Mouse (Mus musculus) splenic B cell, adult 2 months (primary cell): ENCODE measurements around the gene Gm11541.
"Not testable (repeated sequence)": the region's sequence is repeated elsewhere in the genome, so short reads cannot be mapped to it uniquely, and the experiment has no call there.

Source experiments
- DNase-seq: peaks from one replicate; pipeline ENCODE4 v3.0.0-alpha.2; 2011; ENCODE audit warnings: low read depth, low spot score
- H3K27me3 ChIP-seq: 2 replicates; pipeline ENCODE4 v1.6.1; 2012; ENCODE audit warnings: mild to moderate bottlenecking, low read length, moderate library complexity, mixed read lengths; ENCODE audit not compliant: control insufficient read depth, poor library complexity, insufficient read depth, severe bottlenecking
- H3K36me3 ChIP-seq: 2 replicates; pipeline ENCODE4 v1.6.1; 2012; ENCODE audit warnings: mild to moderate bottlenecking, low read length, moderate library complexity, mixed read lengths; ENCODE audit not compliant: control insufficient read depth, poor library complexity, insufficient read depth, severe bottlenecking

The Gm11541 gene

DNA sequence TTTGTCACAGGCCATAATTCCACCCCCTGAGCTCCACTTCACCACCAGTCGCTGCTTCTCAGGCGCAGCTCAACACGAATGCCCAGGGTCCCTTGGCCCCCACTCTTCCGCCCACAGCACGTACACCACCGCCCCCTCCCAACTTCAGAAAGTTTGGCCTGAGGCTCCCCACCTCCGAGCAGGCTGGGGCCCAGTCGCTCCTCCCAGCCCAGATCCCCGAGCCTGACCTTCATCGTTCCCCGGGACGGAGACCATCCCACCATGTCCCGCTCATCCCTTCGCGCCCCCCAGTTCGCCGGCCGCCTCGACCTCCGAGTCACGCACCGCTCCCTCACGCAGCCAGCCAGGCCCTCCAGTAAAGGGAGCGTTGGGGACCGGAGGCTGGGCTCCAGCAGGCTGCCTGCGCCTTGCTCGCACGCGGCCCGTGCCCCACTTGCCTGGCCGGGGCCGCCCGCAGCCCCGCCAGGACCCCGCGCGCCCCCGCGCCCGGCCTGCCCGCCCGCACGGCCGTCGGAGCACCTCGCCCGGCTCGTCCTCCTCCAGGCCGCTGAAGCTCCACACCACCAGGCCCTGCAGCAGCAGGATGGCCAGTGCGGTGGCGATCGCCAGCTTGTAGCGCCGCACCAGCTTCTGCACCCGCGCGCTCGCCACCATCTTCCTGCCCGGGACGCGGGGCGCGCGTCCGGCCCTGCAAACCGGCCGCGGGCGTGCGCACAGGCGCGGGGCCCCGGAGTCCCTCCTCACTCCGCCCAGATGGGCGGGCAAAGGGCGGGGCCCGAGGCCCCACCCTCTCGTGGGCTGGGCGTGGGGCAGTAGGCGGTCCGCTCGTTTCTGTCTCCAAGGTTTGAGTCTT, 27.3 kb downstream of the Gm11541 start, which contains the start of gene Xylt2:
Gene Xylt2, minus strand, starts transcription at position 762 of the 853 bp plus-strand sequence.
- no peaks in the 10 kb centered on the region for H3K27me3 ChIP-seq
- DNase-seq: peak; percentile 91
- H3K36me3 ChIP-seq: no peaks in the 10 kb centered on the region

GRCm38 (mm10) chr11:94676308-94676707, 28.0 kb downstream of the Gm11541 start:
- H3K36me3 ChIP-seq: no peaks in the 10 kb centered on the region
- no peak for DNase-seq
- no peaks in the 10 kb centered on the region for H3K27me3 ChIP-seq

DNA sequence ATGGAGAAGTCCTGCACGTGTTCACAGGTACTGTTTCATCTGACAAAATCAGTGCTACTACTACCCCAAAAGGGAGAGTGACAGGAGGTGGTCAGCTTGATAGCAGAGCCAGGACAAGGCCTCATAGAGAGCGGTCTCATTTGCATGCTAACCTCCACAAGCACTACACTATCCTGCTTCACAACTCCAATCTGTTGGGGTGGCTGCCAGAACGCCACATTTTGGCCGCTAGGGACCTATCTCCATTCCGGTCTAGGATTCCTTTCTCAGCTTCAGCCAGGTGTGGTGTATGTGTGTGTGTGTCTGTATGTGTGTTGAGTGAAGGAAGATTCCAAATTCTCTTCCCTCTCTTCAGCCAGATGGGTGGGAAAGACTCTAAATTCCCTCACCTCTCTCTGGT, 28.9 kb downstream of the Gm11541 start:
- no peak for DNase-seq
- H3K27me3 ChIP-seq: no peaks in the 10 kb centered on the region

DNA sequence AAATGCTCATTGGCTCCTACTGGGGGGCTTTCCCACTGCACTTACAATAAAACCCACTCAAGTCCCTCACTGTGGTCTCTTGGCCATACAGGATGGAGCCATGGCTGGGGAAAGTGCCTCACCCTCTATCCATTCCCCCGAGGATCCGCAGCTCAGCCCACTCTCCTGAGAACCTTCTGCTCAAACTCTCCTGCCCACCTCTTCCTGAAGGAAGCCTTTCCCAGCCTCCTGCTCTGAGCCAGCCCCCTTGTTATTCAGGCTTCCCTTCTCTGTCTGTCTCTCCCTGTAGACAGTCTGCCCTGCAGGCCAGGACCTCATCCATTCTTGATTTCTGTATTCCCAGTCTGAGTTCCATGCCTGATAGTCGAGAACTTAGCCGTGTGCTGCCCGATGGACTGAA, 29.3 kb downstream of the Gm11541 start:
- H3K27me3 ChIP-seq: no peaks in the 10 kb centered on the region
- DNase-seq: no peak
- 0 out of 2 replicates have a peak, but pooled peaks cover 3% of the 10 kb centered on the region for H3K36me3 ChIP-seq

More for the DNA sequence above, 28.9 kb downstream of the Gm11541 start:
- H3K36me3 ChIP-seq: no peaks in the 10 kb centered on the region

GRCm38 (mm10) chr11:94665281-94665680, 39.0 kb downstream of the Gm11541 start:
- DNase-seq: no peak
- H3K27me3 ChIP-seq: no peaks in the 10 kb centered on the region

DNA sequence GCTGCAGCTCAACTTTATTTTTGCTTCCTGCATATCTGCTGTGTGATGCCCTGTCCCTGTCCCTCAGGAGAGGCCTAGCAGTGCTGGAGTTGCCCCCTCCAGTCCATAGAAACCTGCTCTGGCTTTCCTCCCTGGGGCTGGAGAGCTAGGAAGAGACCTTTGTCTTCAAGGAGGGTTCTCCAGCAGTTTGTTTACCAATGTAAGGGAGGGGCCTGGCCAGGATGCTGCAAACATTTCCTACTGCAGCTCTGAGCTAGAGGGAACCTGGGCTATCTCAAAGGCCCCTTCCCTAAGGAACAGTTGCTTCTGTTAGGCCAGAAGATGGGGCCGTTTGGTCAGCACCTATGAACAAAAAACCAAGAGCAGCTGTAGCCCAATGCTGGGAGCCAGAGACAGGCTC, 43.0 kb downstream of the Gm11541 start:
- no peak for DNase-seq
- no peaks in the 10 kb centered on the region for H3K27me3 ChIP-seq

More at GRCm38 (mm10) chr11:94665281-94665680, 39.0 kb downstream of the Gm11541 start:
- peaks cover 6% of the 10 kb centered on the region for H3K36me3 ChIP-seq

GRCm38 (mm10) chr11:94653663-94654436, 50.4 kb downstream of the Gm11541 start, which contains the start of the genes Mrpl27 and Eme1:
TSS of gene Mrpl27 (plus strand) at chr11:94653767.
TSS of gene Eme1 (minus strand) at chr11:94653964.
- DNase-seq: peak; percentile 82
- no peaks in the 10 kb centered on the region; the same call in 1 of the 2 replicates for H3K36me3 ChIP-seq
- no peaks in the 10 kb centered on the region for H3K27me3 ChIP-seq

More for the DNA sequence above, 43.0 kb downstream of the Gm11541 start:
- H3K36me3 ChIP-seq: no peaks in the 10 kb centered on the region; the same call in none of the 2 replicates

GRCm38 (mm10) chr11:94652973-94653372, 51.3 kb downstream of the Gm11541 start:
- no peak for DNase-seq
- H3K36me3 ChIP-seq: no peaks in the 10 kb centered on the region; the same call in 1 of the 2 replicates
- H3K27me3 ChIP-seq: no peaks in the 10 kb centered on the region

DNA sequence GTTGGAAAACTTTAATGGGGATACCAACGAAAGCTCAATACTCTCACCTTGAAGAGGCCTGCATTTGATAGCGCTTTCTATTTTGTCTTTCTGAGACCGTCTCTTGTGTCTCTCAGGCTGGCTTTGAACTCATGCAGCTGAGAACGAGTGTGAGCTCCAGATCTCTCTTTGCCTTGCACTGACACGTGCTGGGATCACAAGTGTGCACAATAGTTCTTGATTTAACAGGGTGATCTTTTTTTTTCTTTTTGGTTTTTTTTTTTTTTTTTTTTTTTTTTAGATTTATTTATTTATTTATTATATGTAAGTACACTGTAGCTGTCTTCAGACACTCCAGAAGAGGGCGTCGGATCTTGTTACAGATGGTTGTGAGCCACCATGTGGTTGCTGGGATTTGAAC, 53.1 kb downstream of the Gm11541 start:
- H3K36me3 ChIP-seq, H3K27me3 ChIP-seq, DNase-seq: not testable (repeated sequence)

DNA sequence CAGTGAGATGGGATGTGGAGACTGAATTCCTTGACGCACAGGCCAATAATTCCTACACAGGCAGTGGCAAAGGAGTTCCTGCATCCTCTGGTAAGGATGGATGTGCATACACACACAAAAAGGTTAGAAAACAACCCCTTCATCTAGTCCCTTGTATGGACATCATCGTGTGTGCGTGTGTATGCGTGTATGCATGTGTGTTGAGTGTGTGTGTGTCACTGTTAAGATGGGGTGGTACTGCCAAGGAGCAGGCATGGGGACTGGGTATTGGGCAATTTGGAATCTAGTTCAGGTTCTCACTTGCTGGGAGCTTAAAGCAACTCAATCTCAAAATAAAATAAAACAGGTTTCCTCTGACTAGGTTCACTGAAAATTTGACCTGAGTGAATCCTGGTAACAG, 57.8 kb downstream of the Gm11541 start:
- Histone ChIP-seq H3K27me3 (no peaks in the 10 kb centered on the region), H3K36me3 (no peaks in the 10 kb centered on the region)
- DNase-seq: no peak
